Mouse (Mus musculus) hindlimb bud, embryonic 11.5 days (tissue): ENCODE measurements around the gene Top3b.
"Not testable (repeated sequence)": the region's sequence is repeated elsewhere in the genome, so short reads cannot be mapped to it uniquely, and the experiment has no call there.

Source experiments
- DNase-seq: peaks from one replicate; pipeline ENCODE4 v3.0.0-alpha.2; 2012; ENCODE audit warnings: low read depth, low spot score; ENCODE audit errors: extremely low spot score

Gene Top3b

DNA sequence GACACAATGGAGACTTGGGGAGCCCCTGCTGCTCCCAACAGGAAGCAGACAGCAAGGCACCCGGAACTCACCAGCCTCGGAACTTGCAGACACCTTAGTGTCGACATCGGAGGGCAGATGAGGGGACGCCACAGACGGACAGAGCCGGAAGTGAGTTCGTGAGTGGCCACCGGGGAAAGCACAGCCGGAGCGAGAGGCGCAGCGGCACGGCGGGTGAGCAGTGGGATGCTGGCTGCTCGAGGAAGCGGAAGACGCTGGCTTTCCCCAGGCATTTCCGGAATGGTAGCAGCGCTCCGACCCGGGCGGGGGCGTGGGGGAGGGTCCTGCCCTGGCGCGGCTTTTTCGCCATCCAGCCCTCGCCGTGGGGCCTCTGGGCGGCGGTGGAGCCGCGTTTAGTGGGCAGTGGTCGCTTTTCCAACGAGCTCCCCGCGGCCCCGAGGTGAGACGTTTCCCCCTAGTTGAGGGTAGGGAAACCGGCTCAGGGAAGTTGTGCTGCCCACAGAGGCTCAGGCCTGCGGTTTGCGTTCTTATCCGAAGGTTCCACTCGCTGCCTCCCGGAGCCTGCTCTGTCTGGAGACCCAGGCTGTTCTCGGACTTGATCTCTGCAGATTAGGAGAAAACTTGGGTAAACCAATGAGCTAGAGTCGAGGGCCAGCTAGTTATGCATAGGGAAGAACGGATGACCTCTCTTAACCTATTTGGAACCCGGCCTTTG, at the start of gene Top3b, which contains the start of gene Vpreb1:
Top3b (plus strand) TSS at position 120 of the 715 bp plus-strand sequence.
Vpreb1 (minus strand) TSS at position 227 of the 715 bp plus-strand sequence.
- DNase-seq = peak; percentile 86

DNA sequence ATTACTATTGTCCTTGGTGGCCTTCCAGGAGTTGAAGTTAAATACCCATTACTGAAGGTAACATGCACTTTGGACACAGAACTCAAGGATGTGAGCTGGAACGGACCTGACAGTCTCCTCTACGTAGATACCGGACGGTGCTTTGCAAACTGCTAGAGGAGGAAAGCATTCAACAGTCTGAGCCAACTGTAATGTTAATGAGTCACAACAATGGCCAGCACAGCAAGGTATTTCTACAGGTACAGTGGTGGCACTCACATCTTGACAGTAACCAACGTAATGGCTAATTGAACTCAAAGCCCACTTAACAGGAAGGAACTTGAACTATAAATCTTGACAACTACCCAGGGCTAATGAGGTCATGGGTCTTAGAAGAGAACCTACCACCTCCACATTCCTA, 45.1 kb upstream of the Top3b start:
- no peak for DNase-seq

DNA sequence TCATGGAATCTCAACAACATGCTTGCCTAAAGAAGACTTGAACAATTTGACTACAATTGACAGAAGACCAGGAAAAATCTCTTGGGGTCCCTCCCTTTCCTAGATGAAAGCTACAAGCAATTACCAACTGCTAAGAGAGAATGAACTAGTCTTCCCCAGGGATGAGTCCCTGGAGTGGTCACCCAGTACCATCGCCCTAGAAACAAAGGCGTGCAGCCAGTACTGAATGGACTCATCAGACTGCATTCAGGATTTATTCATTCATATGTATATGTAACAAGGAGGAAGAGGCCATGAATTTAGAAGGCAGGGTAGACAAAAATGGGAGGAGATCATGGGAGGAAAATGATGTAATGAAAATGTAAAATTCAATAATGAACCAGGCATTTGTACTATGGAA, 44.3 kb upstream of the Top3b start:
- DNase-seq = no peak

DNA sequence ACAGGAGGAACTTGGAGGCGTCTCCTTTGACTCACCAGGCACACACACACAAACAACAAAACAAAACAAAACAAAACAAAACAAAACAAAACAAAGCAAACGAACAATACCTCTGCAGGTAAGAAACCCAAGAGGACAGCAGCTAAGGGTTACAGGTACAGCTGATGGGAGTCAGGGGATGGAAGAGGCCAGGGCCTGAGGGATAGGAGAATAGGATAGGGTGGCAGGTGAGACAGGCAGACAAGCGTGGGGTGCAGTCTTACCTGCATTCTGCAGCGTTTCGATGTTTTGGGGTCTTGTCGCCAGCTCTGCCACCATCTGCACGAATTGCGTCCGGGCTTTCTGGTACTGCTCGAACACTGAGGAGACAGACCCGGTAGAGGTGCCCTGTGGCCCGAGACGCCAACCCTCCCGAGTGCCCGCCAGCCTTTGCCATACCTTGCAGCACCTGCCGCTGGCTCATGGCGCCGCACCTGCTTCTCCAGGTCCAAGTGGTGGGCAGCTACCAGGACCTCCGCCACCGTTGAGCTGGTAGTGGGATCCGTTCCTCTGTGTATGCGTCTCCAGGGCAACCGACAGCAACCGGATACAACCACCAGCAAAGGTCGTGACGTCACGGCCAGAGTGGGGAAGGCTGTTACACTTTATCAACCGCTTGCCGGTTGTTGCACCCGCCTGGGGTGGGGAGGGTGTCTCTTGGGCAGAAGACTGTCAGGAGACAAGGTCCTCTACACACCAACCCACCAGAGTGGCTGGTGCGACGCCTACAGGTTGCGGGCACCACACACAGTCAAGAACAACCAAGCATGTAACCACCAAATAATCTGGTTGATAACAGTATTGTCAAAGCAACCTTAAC, 41.5 kb upstream of the Top3b start, which contains the start of gene Spag6l:
Spag6l (minus strand) TSS at position 700 of the 859 bp plus-strand sequence.
- DNase-seq = peak; percentile 35

DNA sequence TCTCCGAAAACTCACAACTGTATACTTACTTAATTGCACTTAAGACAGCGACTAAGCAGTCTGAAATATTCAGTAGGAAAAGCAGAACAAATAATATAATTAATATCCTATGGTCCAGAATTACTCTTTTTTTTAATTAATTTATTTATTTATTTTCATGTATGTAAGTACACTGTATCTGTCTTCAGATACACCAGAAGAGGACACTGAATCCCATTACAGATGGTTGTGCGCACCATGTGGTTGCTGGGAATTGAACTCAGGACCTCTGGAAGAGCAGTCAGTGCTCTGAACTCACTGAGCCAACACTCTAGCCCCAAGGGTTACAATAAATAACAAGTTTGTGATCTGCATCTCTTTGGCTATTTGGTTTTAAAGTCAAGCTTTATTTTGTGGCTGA, 40.9 kb upstream of the Top3b start:
- no peak for DNase-seq

DNA sequence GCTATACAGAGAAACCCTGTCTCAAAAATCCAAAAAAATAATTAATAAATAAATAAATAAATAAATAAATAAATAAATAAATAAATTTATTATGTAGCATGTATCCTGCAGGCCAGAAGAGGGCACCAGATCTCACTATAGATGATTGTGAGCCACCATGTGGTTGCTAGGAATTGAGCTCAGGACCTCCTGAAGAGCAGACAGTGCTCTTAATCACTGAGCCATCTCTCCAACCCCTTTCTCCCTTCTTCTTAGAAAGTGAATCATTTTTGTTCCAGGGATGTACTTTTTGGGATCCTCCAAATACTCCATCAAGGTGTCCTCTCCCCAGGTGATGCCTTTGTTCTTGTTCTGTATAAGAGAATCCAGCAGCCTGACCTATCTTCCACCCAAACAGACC, 21.3 kb upstream of the Top3b start:
- DNase-seq = no peak

DNA sequence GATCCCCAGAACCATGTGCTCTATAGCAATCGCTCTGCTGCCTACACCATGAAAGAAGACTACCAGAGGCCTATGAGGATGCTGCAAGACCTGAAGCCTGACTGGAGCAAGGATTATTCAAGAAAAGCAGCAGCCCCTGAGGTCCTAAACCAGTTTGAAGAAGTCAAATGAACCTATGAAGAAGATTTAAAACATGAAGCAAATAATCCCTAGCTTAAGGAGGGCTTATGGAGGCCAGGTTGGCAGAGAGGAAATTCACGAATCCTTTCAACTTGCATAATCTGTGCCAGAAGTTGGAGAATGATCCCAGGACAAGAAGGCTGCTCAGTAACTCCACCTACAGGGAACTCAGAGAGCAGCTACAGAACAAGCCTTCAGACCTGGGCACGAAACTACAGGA, 18.1 kb upstream of the Top3b start:
- DNase-seq = no peak

DNA sequence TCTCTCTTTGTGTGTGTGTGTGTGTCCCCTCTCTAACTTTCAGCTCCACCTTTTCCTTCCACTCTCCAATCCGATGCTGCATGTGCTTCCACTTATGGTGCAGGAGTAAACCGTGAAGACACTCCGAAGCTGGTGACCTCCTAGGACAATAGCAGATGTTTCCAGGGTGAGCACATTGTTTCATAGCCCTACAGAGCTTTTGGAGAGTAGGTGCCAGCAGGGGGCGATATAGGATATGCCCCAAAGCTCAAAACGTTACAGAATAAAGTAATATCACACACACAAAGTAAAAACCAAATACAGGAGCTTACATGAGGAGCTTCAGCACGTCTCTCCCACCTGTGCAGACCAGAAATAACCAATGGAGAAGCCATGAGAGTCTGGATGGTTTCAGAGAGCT, 15.7 kb upstream of the Top3b start:
- peak; percentile 5 for DNase-seq

DNA sequence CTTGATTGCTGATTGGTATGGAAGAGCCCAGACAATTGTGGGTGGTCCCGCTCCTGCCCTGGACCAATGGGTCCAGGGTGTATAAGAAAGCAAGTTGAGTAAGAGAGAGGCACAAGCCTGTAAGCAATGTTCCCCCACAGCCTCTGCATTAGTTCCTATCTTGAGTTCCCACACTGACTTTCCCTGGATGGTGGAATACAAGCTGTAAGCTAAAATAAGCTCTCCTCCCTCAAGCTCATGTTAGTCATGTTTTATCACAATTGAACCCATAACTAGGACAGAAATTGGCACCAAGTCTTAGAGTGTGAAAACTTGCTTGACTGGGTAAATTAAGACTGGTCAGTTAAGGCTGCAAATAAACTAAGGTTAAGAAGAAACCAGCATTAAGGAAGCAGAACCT, 15.0 kb upstream of the Top3b start:
- no peak for DNase-seq

DNA sequence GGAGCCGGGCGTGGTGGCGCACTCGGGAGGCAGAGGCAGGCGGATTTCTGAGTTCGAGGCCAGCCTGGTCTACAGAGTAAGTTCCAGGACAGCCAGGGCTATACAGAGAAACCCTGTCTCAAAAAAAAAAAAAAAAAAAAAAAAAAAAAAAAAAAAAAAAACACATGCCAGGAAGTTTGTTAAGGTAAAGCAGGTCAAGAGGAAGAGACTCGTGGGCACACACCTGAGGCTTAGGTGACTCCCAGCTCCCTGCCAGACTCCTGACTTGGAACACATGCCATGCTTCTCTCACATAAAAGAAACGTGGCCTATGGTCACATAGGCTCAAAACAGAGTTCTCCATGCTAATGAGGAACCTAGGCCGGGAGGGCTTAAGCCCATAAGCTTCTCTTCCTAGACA, 14.5 kb upstream of the Top3b start:
- DNase-seq = not testable (repeated sequence)

DNA sequence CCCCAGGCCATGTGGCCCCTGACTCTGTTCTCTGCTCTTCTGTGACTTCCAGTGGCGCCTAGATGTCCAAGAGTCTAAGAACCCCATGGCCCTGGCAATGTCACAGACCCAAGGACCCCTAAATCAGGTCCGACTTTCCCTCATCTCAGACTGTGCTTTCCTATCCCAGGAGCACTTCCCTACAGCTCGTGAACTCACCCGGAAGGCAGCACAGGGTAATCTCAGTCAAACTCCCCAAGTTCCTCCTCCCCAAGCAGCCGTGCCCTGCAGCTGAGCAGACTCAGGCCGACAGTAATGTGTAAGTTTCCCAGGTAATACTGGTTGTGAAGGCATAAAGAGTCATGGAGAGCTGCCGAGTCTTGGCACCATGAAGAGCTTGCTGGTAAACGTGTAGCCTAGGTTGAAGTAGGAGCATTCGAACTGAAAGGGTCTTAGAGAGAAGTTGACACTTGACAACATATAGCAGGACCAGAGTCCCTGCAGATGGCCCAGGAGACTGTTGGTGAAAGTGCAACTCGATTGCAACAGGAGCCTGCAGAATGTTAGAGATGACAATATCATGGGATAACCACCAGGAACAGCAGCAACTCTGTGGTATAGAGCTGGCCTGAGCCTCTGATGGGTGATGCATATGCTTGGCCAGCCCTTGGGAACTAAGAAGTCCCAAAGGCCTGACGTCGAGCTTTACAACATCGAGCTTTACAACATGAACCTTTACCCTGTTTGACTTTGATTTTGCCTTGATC, 13.6 kb upstream of the Top3b start:
- no peak for DNase-seq

DNA sequence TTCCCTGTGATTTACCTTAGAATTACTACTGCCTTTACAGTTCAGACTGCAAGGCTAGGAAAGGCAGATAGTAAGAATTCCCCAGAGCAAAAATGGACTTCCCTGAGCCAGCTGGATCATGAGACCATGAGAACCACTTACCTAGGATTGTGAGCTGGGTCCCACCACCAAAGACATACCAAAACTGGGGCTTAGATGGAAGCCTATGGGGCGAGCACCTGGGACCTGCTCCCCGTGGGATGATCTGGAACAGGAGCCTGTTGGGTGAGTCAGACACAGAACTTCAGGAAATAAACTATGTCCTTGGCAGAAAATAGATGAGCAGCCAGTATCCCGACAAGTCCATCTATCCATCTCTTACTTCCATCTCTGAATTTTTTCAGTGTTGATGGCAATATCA, 8.2 kb upstream of the Top3b start:
- no peak for DNase-seq

DNA sequence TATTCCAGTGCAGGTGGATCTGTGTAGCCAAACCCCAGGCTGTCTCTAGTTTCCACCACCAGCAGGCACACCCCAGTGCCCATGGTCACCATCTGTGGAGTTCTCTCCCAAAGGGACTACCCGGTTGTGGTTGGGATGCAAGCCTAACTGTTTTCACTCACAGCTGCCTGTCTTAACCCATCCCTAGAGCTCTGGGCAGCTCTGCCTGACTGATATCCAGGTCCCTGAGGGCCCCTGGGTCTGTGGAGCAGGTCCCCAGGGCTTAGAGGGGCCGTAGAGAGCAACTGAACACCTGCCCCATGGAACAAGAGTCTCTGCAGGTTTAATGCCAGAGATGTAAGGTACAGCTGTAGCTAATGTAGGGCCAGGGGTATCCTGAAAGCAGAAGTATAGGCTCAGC, 6.6 kb upstream of the Top3b start, which contains the start of gene Igll1:
Igll1 (minus strand) TSS at position 8 of the 400 bp plus-strand sequence.
- no peak for DNase-seq

DNA sequence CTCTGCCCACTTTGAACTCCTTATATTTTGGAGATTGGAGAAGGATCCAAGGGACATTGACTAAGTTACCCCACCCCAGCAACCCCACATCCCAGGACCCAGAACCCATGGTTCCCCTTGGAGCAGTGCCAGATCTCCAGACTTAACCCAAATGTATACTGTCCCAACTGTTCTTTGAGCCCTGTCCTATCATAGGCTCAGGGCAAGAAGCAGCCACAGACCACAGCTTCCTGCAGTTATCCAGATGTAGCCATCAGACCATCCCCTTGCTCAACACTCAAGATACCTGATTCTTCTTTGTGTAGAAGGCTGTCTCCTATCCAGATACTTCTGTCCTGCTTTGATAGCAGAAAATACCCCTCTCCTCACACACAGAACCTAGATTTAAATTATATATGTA, 5.3 kb upstream of the Top3b start:
- no peak for DNase-seq

DNA sequence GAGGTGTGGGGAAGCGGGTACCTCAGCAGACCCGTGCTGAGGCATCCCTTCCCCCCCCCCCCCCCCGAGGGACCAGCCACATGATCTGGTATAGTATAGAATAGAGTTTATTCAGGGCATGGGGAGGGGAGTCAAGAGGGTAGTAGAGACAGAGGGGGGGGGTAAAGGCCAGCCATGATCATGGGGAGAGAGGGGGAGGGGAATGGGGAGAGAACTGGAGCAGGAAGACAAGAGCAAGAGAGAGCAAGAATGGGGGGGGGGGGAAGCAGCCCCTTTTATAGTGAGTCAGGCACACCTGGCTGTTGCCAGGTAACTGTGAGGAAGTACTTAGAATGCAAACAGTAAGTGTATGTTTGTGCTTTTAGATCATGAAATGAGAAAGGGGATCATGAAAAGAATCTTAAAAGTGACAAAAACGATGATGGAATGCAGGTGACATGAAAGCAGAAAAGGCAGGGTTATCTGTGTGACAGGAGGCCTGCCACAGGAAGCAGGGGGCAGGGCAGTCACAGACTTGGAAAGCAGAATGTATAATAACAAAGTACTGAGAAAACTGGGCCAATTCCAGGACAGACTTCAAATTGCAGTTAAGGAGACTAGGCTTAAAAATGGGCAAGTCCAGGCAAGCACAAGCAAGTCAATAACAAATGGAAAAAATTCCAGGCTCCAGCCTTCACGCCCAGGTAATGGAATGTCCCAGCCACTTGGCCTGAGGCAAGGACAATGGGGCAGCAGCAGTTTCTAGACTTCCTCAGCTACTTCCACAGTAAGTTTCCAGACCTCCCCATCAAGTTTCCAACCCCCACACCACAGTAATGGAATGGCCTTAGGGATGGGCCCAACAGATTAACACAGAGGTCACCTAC, 4.6 kb upstream of the Top3b start:
- peak; percentile 12 for DNase-seq

DNA sequence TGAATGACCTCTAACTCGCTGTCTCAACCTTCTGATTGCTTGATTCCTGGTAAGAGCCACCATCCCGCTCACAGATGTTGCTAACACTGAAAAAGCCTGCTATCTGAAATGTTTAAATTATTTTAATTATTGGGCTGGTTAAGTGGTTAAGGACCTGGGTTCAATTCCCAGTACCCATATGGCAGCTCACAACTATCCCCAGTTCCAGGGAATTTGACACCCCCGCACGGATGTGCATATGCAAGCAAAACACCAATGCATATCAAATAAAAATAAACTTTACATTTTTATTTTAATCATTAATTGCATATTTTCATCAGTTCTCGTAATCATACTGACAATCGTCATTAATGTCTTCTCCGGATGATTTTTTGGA, 307 bp upstream of the Top3b start:
- no peak for DNase-seq

DNA sequence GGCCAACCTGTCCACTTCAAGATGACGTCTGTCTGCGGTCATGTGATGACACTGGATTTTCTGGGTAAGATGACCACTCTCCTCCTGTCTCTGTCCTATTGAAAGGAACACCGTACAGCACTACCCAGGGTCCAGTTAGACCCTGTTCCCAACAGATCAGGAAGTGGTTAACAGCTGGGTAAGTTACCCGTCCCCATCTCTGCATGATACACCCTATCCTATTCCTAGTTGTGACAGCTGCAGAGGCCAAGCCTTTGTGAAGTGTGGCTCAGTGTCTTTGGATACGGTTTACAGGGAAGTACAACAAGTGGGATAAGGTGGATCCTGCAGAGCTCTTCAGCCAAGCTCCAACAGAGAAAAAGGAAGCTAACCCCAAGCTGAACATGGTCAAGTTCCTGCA, 8.5 kb downstream of the Top3b start:
- no peak for DNase-seq

DNA sequence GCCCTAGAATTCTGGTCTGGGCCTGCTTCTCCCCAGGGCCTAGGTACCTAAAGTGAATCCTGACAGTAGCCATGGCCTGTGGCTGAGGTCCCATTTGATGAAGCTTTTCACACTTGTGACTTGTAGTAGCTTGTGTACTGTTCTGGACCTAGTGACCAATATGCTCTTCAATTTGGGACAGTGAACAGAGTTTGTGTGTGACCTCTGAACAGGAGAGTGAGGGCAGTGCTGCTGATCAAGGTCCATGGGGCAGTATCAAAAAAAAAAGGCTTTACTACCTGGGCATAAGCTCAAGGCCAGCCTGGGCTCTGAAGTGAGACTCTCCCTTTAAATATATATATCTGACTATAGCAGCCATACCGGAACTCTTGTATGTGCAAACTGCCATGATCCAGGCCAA, 17.8 kb downstream of the Top3b start:
- DNase-seq = no peak

DNA sequence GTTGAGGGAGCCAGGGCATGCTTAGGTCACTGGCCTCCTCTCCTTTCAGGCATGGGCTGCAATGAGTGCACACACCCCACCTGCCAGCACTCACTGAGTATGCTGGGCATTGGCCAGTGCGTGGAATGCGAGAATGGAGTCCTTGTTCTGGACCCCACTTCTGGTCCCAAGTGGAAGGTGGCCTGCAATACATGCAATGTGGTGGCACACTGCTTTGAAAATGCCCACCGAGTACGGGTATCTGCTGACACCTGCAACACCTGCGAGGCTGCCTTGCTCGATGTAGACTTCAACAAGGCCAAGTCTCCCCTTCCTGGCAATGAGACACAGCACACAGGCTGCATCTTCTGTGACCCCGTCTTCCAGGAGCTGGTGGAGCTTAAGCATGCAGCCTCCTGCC, 21.8 kb downstream of the Top3b start:
- DNase-seq = no peak

DNA sequence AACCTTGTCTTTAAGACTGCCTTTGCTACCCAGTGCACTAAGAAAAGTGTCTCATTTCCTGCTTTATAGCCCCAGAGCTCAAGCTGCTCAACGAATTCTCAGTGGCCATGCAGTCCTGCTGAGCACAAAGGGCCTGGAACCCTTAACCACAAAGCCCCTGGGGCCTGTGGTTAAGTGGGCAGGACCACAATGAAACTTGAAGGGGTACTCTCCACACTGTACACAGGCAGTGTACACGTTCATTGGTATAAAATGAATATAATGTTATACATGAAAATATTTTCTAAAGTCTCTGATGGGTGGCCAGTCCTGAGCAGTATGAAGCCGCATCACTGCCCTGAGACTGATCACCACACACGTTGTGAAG, 25.5 kb downstream of the Top3b start:
- no peak for DNase-seq
